Mouse (Mus musculus) embryonic facial prominence, embryonic 12.5 days (tissue): ENCODE data around the gene Prl3d2. TPM values are rescaled to one million over a fixed set of nuclear protein-coding genes. Genes with fewer than 3 reads are reported as not detected.
"Not testable (repeated sequence)": the region's sequence is repeated elsewhere in the genome, so short reads cannot be mapped to it uniquely, and the experiment has no call there.

Source experiments
- ATAC-seq: fragments of 200-750 bp; cut with Nextera tagmentation; 2 replicates; pipeline ENCODE4 v1.8.0; 2017; ENCODE audit not compliant: insufficient number of reproducible peaks, insufficient read depth, low FRiP score, low TSS enrichment
- H3K27ac ChIP-seq: fragments of 300-500 bp; sonication (generic); 2 replicates; pipeline ENCODE4 v1.5.1; 2016; ENCODE audit warnings: mild to moderate bottlenecking
- H3K27me3 ChIP-seq: fragments of 300-500 bp; sonication (generic); 2 replicates; pipeline ENCODE4 v1.6.1; 2016; ENCODE audit warnings: mild to moderate bottlenecking, moderate library complexity
- H3K36me3 ChIP-seq: fragments of 300-500 bp; sonication (generic); 2 replicates; pipeline ENCODE4 v1.6.1; 2016; ENCODE audit warnings: mild to moderate bottlenecking
- H3K4me1 ChIP-seq: fragments of 300-500 bp; sonication (generic); 2 replicates; pipeline ENCODE4 v1.6.1; 2016
- H3K4me2 ChIP-seq: fragments of 300-500 bp; sonication (generic); replicated peaks from 2 replicates; pipeline ENCODE4 v1.6.1; 2016; ENCODE audit warnings: mild to moderate bottlenecking, moderate library complexity
- H3K4me3 ChIP-seq: fragments of 300-500 bp; sonication (generic); 2 replicates; pipeline ENCODE4 v1.5.1; 2016; ENCODE audit warnings: mild to moderate bottlenecking
- H3K9ac ChIP-seq: fragments of 300-500 bp; sonication (generic); 2 replicates; pipeline ENCODE4 v1.6.1; 2016; ENCODE audit warnings: mild to moderate bottlenecking, moderate library complexity
- H3K9me3 ChIP-seq: fragments of 300-500 bp; sonication (generic); 2 replicates; pipeline ENCODE4 v1.6.1; 2016; ENCODE audit warnings: mild to moderate bottlenecking, moderate library complexity
- WGBS: fragments of 180-500 bp; shearing (Covaris S2); methylation state at CpG from one replicate; pipeline ENCODE4 v1.1.7; 2016; 5-methylcytosine and 5-hydroxymethylcytosine counted together
- polyA plus RNA-seq: library from polyadenylated mRNA; unstranded; fragments of >200 nt; fragmentation: Nextera tagmentation; extraction: Ambion mirVana; gene quantifications from 2 replicates; pipeline ENCODE4 v1.2.1, GENCODE M21; 2016

Prl3d2 gene
- polyA plus RNA-seq, result not detected in 2 replicates

DNA sequence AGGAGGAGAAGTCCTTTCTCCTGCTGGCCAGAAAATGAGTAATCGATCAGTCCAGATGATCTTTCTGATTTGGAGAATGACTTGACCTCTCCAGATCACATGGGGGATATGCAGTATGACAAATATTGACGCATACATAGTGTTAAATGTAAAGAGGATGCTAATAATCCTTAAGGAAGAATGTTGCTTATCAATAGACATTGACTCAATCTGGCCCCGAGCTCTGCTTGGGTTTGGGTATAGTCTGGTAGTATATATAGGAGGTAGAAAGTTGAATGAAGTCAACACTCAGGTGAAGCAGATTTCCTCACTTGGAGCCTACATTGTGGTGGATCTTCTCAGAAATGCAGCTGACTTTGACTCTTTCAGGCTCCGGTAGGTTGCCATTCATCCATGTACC is at the start of gene Prl3d2:
Prl3d2 (plus strand) TSS at position 301 of the 400 bp plus-strand sequence.
- ATAC-seq, H3K27me3 ChIP-seq, H3K4me1 ChIP-seq, H3K9me3 ChIP-seq, H3K36me3 ChIP-seq, H3K27ac ChIP-seq, H3K4me3 ChIP-seq, H3K4me2 ChIP-seq, H3K9ac ChIP-seq: not testable (repeated sequence)
- 94% methylated on average over 4 of the region's 4 CpGs for WGBS

- not testable (repeated sequence) for H3K4me3 ChIP-seq, H3K9ac ChIP-seq, H3K4me1 ChIP-seq, H3K4me2 ChIP-seq, ATAC-seq, H3K27ac ChIP-seq, H3K9me3 ChIP-seq, H3K27me3 ChIP-seq, H3K36me3 ChIP-seq
- WGBS, result 92% methylated on average over 5 of the region's 5 CpGs
Measured at GRCm38 (mm10) chr13:27093890-27094289, 27.6 kb upstream of the Prl3d2 start, which contains the start of gene Prl3d1. Prl3d1 (plus strand) TSS chr13:27094190.

GRCm38 (mm10) chr13:27148264-27148663 is 26.8 kb downstream of the Prl3d2 start:
- Histone ChIP-seq H3K9me3 (no peaks in the 10 kb centered on the region), H3K4me3 (no peak overlapping the region), H3K27me3 (no peaks in the 10 kb centered on the region), H3K27ac (no peak overlapping the region), H3K4me1 (no peaks in the 10 kb centered on the region), H3K4me2 (no peak overlapping the region), H3K36me3 (no peaks in the 10 kb centered on the region), H3K9ac (no peak overlapping the region)
- no peak for ATAC-seq
- WGBS, result 73% methylated on average over 1 of the region's 1 CpGs

GRCm38 (mm10) chr13:27156490-27156889 is 35.0 kb downstream of the Prl3d2 start, which contains the start of gene Prl3d3:
Prl3d3 (plus strand) TSS chr13:27156790.
- 78% methylated on average over 3 of the region's 3 CpGs for WGBS
- not testable (repeated sequence) for H3K9ac ChIP-seq, H3K36me3 ChIP-seq, ATAC-seq, H3K4me2 ChIP-seq, H3K27me3 ChIP-seq, H3K9me3 ChIP-seq, H3K27ac ChIP-seq, H3K4me1 ChIP-seq, H3K4me3 ChIP-seq

Other genes with a start within 250 kb of the Prl3d2 start
- gene Prl, start 64.1 kb upstream of the Prl3d2 start, polyA plus RNA-seq, result not detected in 2 replicates
- not detected in 2 replicates for gene Prl3d1, start 27.5 kb upstream of the Prl3d2 start, polyA plus RNA-seq
- not detected in 2 replicates for gene Prl3d3, start 35.1 kb downstream of the Prl3d2 start, polyA plus RNA-seq
- gene Prl3c1, start 75.0 kb downstream of the Prl3d2 start, polyA plus RNA-seq, result not detected in 2 replicates
- gene Prl3b1, start 120.1 kb downstream of the Prl3d2 start, polyA plus RNA-seq, result 0.56 and 0.69 TPM in 2 replicates
- gene Prl3a1, start 137.7 kb downstream of the Prl3d2 start, polyA plus RNA-seq, result not detected in 2 replicates
- gene Prl6a1, start 190.9 kb downstream of the Prl3d2 start, polyA plus RNA-seq, result not detected in 2 replicates
- gene Prl8a2, start 224.0 kb downstream of the Prl3d2 start, polyA plus RNA-seq, result not detected in 2 replicates